ENCODE assay signal across 18 mouse cellular contexts in genomic region chr16:91228238-91229071, GRCm38 (mm10). TPM values are rescaled to one million over a fixed set of nuclear protein-coding genes. Genes with fewer than 3 reads are reported as not detected.
DNase-seq lines count a peak whose midpoint lies in the region; ATAC-seq lines count a peak whose summit lies in the region.
"Had no signal": no experiment of that assay in that cellular context is flagged by ENCODE, and none has a peak within 500 bp of the region (broad histone marks: within the 10 kb centered on the region; RNA-seq: fewer than 3 reads in every experiment).

No protein-coding gene starts in this region.

- no peak overlapping the region for H3K9ac ChIP-seq in midbrain, embryonic 15.5 days
- H3K9ac ChIP-seq in forebrain, embryonic 15.5 days (replicated peaks) = no peak overlapping the region
- no peak overlapping the region for H3K9ac ChIP-seq in limb, embryonic 11.5 days (ENCODE audit: low read length)
- no peak overlapping the region for H3K9ac ChIP-seq in neural tube, embryonic 14.5 days (replicated peaks; ENCODE audit: low read depth, low read length)
- H3K9ac ChIP-seq: embryonic facial prominence, embryonic 13.5 days; liver, embryonic 13.5 days had no signal

- H3K27me3 ChIP-seq in midbrain, embryonic 10.5 days (ENCODE audit: low read depth, poor library complexity, severe bottlenecking) = peaks cover 100% of the 10 kb centered on the region
- H3K27me3 ChIP-seq in midbrain, embryonic 15.5 days (replicated peaks) = peaks cover 84% of the 10 kb centered on the region
- H3K27me3 ChIP-seq in forebrain, embryonic 15.5 days = peaks cover 74% of the 10 kb centered on the region
- H3K27me3 ChIP-seq in limb, embryonic 11.5 days (ENCODE audit: control insufficient read depth, insufficient read depth, low read length) = peaks cover 99% of the 10 kb centered on the region
- peaks cover 79% of the 10 kb centered on the region for H3K27me3 ChIP-seq in neural tube, embryonic 14.5 days (ENCODE audit: control insufficient read depth, insufficient read depth, low read length)

- DNase-seq in midbrain, embryonic 10.5 days (ENCODE audit: low spot score) = peak; percentile 47
- DNase-seq in limb, embryonic 11.5 days (ENCODE audit: low spot score) = peak; percentile 50
- no peak for DNase-seq in heart, postnatal 36 days
- no peak for DNase-seq in layer of hippocampus, adult 9-10 months (ENCODE audit: low spot score)
- no peak for DNase-seq in layer of hippocampus, adult 8-10 months (ENCODE audit: low spot score in 2 of 2)
- DNase-seq: adrenal gland, postnatal 14 days; cerebellum, adult 9-11 months; gastrocnemius, postnatal 14 days; kidney, postnatal 10 days; liver, embryonic 13.5 days; lung, postnatal 10 days had no signal

- WGBS in midbrain, embryonic 10.5 days = 1% methylated on average over 30 of the region's 30 CpGs
- 3% methylated on average over 30 of the region's 30 CpGs for WGBS in midbrain, embryonic 15.5 days
- WGBS in forebrain, embryonic 15.5 days = 5% methylated on average over 30 of the region's 30 CpGs
- WGBS in limb, embryonic 11.5 days = 3% methylated on average over 30 of the region's 30 CpGs
- 1% methylated on average over 30 of the region's 30 CpGs for WGBS in neural tube, embryonic 14.5 days

- no peak for ATAC-seq in midbrain, embryonic 15.5 days (replicated peaks)
- no peak for ATAC-seq in forebrain, embryonic 15.5 days (replicated peaks)
- ATAC-seq in limb, embryonic 11.5 days (ENCODE audit: insufficient number of reproducible peaks, low FRiP score, low TSS enrichment, low read depth) = no peak
- no peak for ATAC-seq in neural tube, embryonic 14.5 days (ENCODE audit: low read depth)

- intact Hi-C loops in heart, postnatal 36 days (cut with DNase I) = no loop called here

- 0 out of 2 replicates have a peak overlapping the region, but pooled peaks have one; percentile 28 for H3K27ac ChIP-seq in midbrain, embryonic 10.5 days (replicated peaks)
- H3K27ac ChIP-seq in midbrain, embryonic 15.5 days = no peak overlapping the region
- H3K27ac ChIP-seq in forebrain, embryonic 15.5 days (replicated peaks) = no peak overlapping the region
- no peak overlapping the region for H3K27ac ChIP-seq in limb, embryonic 11.5 days (replicated peaks; ENCODE audit: low read depth, low read length)
- no peak overlapping the region for H3K27ac ChIP-seq in neural tube, embryonic 14.5 days (ENCODE audit: low read depth, low read length)
- H3K27ac ChIP-seq: embryonic facial prominence, embryonic 13.5 days; liver, embryonic 13.5 days had no signal

- H3K36me3 ChIP-seq in midbrain, embryonic 10.5 days = no peaks in the 10 kb centered on the region
- no peaks in the 10 kb centered on the region for H3K36me3 ChIP-seq in midbrain, embryonic 15.5 days (replicated peaks)
- H3K36me3 ChIP-seq in forebrain, embryonic 15.5 days = no peaks in the 10 kb centered on the region
- H3K36me3 ChIP-seq in limb, embryonic 11.5 days (ENCODE audit: control insufficient read depth, insufficient read depth, low read length) = no peaks in the 10 kb centered on the region
- H3K36me3 ChIP-seq in neural tube, embryonic 14.5 days (ENCODE audit: control insufficient read depth, insufficient read depth, low read length) = no peaks in the 10 kb centered on the region
- H3K36me3 ChIP-seq: embryonic facial prominence, embryonic 13.5 days; liver, embryonic 13.5 days had no signal

- peaks cover 71% of the 10 kb centered on the region for H3K4me1 ChIP-seq in midbrain, embryonic 10.5 days
- peaks cover 34% of the 10 kb centered on the region for H3K4me1 ChIP-seq in midbrain, embryonic 15.5 days
- peaks cover 56% of the 10 kb centered on the region for H3K4me1 ChIP-seq in forebrain, embryonic 15.5 days
- peaks cover 6% of the 10 kb centered on the region; the same call in 1 of the 2 replicates for H3K4me1 ChIP-seq in limb, embryonic 11.5 days (ENCODE audit: control insufficient read depth, insufficient read depth, low read length)
- 0 out of 2 replicates have a peak, but pooled peaks cover 3% of the 10 kb centered on the region for H3K4me1 ChIP-seq in neural tube, embryonic 14.5 days (ENCODE audit: control insufficient read depth, insufficient read depth, low read length)
- H3K4me1 ChIP-seq: liver, embryonic 13.5 days had no signal

- peak overlapping the region; percentile 51 for H3K4me3 ChIP-seq in midbrain, embryonic 10.5 days
- no peak overlapping the region for H3K4me3 ChIP-seq in midbrain, embryonic 15.5 days
- peak overlapping the region; percentile 39 for H3K4me3 ChIP-seq in forebrain, embryonic 15.5 days
- no peak overlapping the region for H3K4me3 ChIP-seq in limb, embryonic 11.5 days (ENCODE audit: low read depth, low read length)
- H3K4me3 ChIP-seq in neural tube, embryonic 14.5 days (ENCODE audit: low read depth, low read length) = peak overlapping the region; percentile 10; the same call in 1 of the 2 replicates
- H3K4me3 ChIP-seq: embryonic facial prominence, embryonic 13.5 days; liver, embryonic 13.5 days had no signal

- no peak overlapping the region for H3K4me2 ChIP-seq in midbrain, embryonic 15.5 days
- H3K4me2 ChIP-seq in forebrain, embryonic 15.5 days (replicated peaks) = peak overlapping the region; percentile 46
- H3K4me2 ChIP-seq in limb, embryonic 11.5 days (ENCODE audit: low read depth, severe bottlenecking) = no peak overlapping the region
- H3K4me2 ChIP-seq in neural tube, embryonic 14.5 days (ENCODE audit: low read depth, low read length) = no peak overlapping the region
- H3K4me2 ChIP-seq: embryonic facial prominence, embryonic 13.5 days; liver, embryonic 13.5 days had no signal

- no peaks in the 10 kb centered on the region for H3K9me3 ChIP-seq in midbrain, embryonic 10.5 days (replicated peaks)
- H3K9me3 ChIP-seq in midbrain, embryonic 15.5 days = no peaks in the 10 kb centered on the region
- H3K9me3 ChIP-seq in forebrain, embryonic 15.5 days = no peaks in the 10 kb centered on the region
- no peaks in the 10 kb centered on the region for H3K9me3 ChIP-seq in limb, embryonic 11.5 days (ENCODE audit: control insufficient read depth, low read length)
- no peaks in the 10 kb centered on the region for H3K9me3 ChIP-seq in neural tube, embryonic 14.5 days (ENCODE audit: control insufficient read depth, low read length)
- H3K9me3 ChIP-seq: embryonic facial prominence, embryonic 13.5 days; liver, embryonic 13.5 days had no signal

RNA-seq across cellular contexts. Expression of gene Olig2, which starts 3.2 kb away (rescaled TPM):
- polyA plus RNA-seq in midbrain, embryonic 10.5 days (2016; fragmentation: Nextera tagmentation; extraction: Ambion mirVana) = 7.4 and 7.6 TPM in 2 replicates
- polyA plus RNA-seq in midbrain, embryonic 15.5 days (2015; fragmentation: Nextera tagmentation; extraction: Ambion mirVana) = 10.4 and 10.7 TPM in 2 replicates
- 7.1 and 8.6 TPM in 2 replicates for polyA plus RNA-seq in forebrain, embryonic 15.5 days (2015; fragmentation: Nextera tagmentation; extraction: Ambion mirVana)
- not detected in 2 replicates for polyA plus RNA-seq in limb, embryonic 11.5 days (2014; fragmentation: Nextera tagmentation; extraction: Ambion mirVana)
- polyA plus RNA-seq in neural tube, embryonic 14.5 days (2014; fragmentation: Nextera tagmentation; extraction: Ambion mirVana) = 6.5 and 8.3 TPM in 2 replicates
- total RNA-seq in heart, postnatal 36 days (2021) = not detected
- total RNA-seq in layer of hippocampus, adult 8-10 months (2022) = 10 to 100 TPM; 21.9 to 27.2 (median 24.1) TPM
- total RNA-seq: adrenal gland, postnatal 14 days; gastrocnemius, postnatal 14 days; MEL had no signal
- polyA plus RNA-seq: C2C12; heart, embryonic 14.5 days; liver, embryonic 13.5 days had no signal

RNA-seq across cellular contexts. Expression of gene Olig1, which starts 41.1 kb away (rescaled TPM):
- polyA plus RNA-seq in midbrain, embryonic 10.5 days (2016; fragmentation: Nextera tagmentation; extraction: Ambion mirVana) = 8.8 and 9.7 TPM in 2 replicates
- polyA plus RNA-seq in midbrain, embryonic 15.5 days (2015; fragmentation: Nextera tagmentation; extraction: Ambion mirVana) = 79.2 and 81.5 TPM in 2 replicates
- 29.6 and 33.4 TPM in 2 replicates for polyA plus RNA-seq in forebrain, embryonic 15.5 days (2015; fragmentation: Nextera tagmentation; extraction: Ambion mirVana)
- polyA plus RNA-seq in limb, embryonic 11.5 days (2014; fragmentation: Nextera tagmentation; extraction: Ambion mirVana) = 0.13 TPM in 1 of 2 replicates, not detected in the other
- polyA plus RNA-seq in neural tube, embryonic 14.5 days (2014; fragmentation: Nextera tagmentation; extraction: Ambion mirVana) = 49.3 and 62.2 TPM in 2 replicates
- total RNA-seq in heart, postnatal 36 days (2021) = not detected
- 100 to 1,000 TPM in 1 of 4 experiments, 10 to 100 TPM in 3; 86.9 to 110 (median 89.6) TPM for total RNA-seq in layer of hippocampus, adult 8-10 months (2022)
- total RNA-seq: gastrocnemius, postnatal 14 days; MEL had no signal
- polyA plus RNA-seq: C2C12; heart, embryonic 14.5 days had no signal

Comparison
In these comparisons a context has a peak if more than half of its experiments do, and no peak if none do; other contexts are left out.
1. H3K4me3 ChIP-seq: peak in midbrain, embryonic 10.5 days (single experiment), forebrain, embryonic 15.5 days (single experiment) and neural tube, embryonic 14.5 days (single experiment); none in midbrain, embryonic 15.5 days (single experiment) and limb, embryonic 11.5 days (single experiment).
2. DNase-seq: peak in midbrain, embryonic 10.5 days (single experiment) and limb, embryonic 11.5 days (single experiment); none in heart, postnatal 36 days (0 of 2), layer of hippocampus, adult 9-10 months (single experiment) and layer of hippocampus, adult 8-10 months (0 of 2).